Mouse (Mus musculus): ENCODE measurements around the gene Gm29666. TPM values are rescaled to one million over a fixed set of nuclear protein-coding genes. Genes with fewer than 3 reads are reported as not detected.
"Not testable (repeated sequence)": the region's sequence is repeated elsewhere in the genome, so short reads cannot be mapped to it uniquely, and the experiment has no call there.

Gm29666 gene
- polyA plus RNA-seq, 1 experiment from 2014 or later: 0.37 TPM

- Histone ChIP-seq H3K4me1 (replicated peaks) (no peaks in the 10 kb centered on the region), H3K4me3 (replicated peaks) (no peak overlapping the region), H3K27me3 (no peaks in the 10 kb centered on the region), H3K4me2 (no peak overlapping the region), H3K9me3 (replicated peaks) (no peaks in the 10 kb centered on the region), H3K9ac (no peak overlapping the region), H3K27ac (no peak overlapping the region), H3K36me3 (no peaks in the 10 kb centered on the region)
- DNase-seq (no peak), ATAC-seq (ENCODE audit: low read depth) (no peak)
- 22% methylated on average over 7 of the region's 7 CpGs for WGBS (ENCODE audit: insufficient replicate concordance)
These were observed 21.8 kb downstream of the Gm29666 start for GRCm38 (mm10) chr15:84898077-84898476.

GRCm38 (mm10) chr15:84896664-84897063, 23.2 kb downstream of the Gm29666 start:
- no peaks in the 10 kb centered on the region for H3K36me3 ChIP-seq
- H3K4me1 ChIP-seq (replicated peaks): no peaks in the 10 kb centered on the region
- H3K27ac ChIP-seq: no peak overlapping the region
- no peak for ATAC-seq (ENCODE audit: low read depth)
- H3K9ac ChIP-seq: no peak overlapping the region
- WGBS (ENCODE audit: insufficient replicate concordance): 32% methylated on average over 1 of the region's 1 CpGs
- no peak overlapping the region for H3K4me3 ChIP-seq (replicated peaks)
- DNase-seq: no peak
- H3K4me2 ChIP-seq: no peak overlapping the region
- H3K9me3 ChIP-seq (replicated peaks): no peaks in the 10 kb centered on the region
- H3K27me3 ChIP-seq: no peaks in the 10 kb centered on the region

- DNase-seq; H3K4me3 ChIP-seq (replicated peaks); H3K4me2 ChIP-seq; H3K36me3 ChIP-seq; H3K27ac ChIP-seq; H3K27me3 ChIP-seq; H3K9ac ChIP-seq; H3K9me3 ChIP-seq (replicated peaks); ATAC-seq (ENCODE audit: low read depth); H3K4me1 ChIP-seq (replicated peaks): not testable (repeated sequence)
- WGBS (ENCODE audit: insufficient replicate concordance): 47% methylated on average over 10 of the region's 10 CpGs
These were observed 23.6 kb downstream of the Gm29666 start for GRCm38 (mm10) chr15:84896216-84896615.

- DNase-seq: peak; percentile 21
- no peaks in the 10 kb centered on the region for H3K27me3 ChIP-seq
- H3K9ac ChIP-seq: no peak overlapping the region
- H3K4me1 ChIP-seq (replicated peaks): no peaks in the 10 kb centered on the region
- H3K4me3 ChIP-seq (replicated peaks): no peak overlapping the region
- H3K36me3 ChIP-seq: no peaks in the 10 kb centered on the region
- 6% methylated on average over 3 of the region's 3 CpGs for WGBS (ENCODE audit: insufficient replicate concordance)
- H3K27ac ChIP-seq: no peak overlapping the region
- no peak overlapping the region for H3K4me2 ChIP-seq
- no peaks in the 10 kb centered on the region for H3K9me3 ChIP-seq (replicated peaks)
- no peak for ATAC-seq (ENCODE audit: low read depth)
These were observed 28.2 kb downstream of the Gm29666 start for GRCm38 (mm10) chr15:84891658-84892057.

GRCm38 (mm10) chr15:84891246-84891645, 28.6 kb downstream of the Gm29666 start:
- Histone ChIP-seq H3K4me1 (replicated peaks) (no peaks in the 10 kb centered on the region), H3K4me3 (replicated peaks) (no peak overlapping the region), H3K27ac (no peak overlapping the region), H3K4me2 (no peak overlapping the region), H3K9ac (no peak overlapping the region), H3K27me3 (no peaks in the 10 kb centered on the region), H3K9me3 (replicated peaks) (no peaks in the 10 kb centered on the region), H3K36me3 (no peaks in the 10 kb centered on the region)
- ATAC-seq (ENCODE audit: low read depth) (no peak), DNase-seq (no peak)
- 40% methylated on average over 3 of the region's 3 CpGs for WGBS (ENCODE audit: insufficient replicate concordance)

- Histone ChIP-seq H3K27ac (no peak overlapping the region), H3K4me1 (replicated peaks) (no peaks in the 10 kb centered on the region), H3K27me3 (no peaks in the 10 kb centered on the region), H3K4me3 (replicated peaks) (no peak overlapping the region), H3K9ac (no peak overlapping the region), H3K9me3 (replicated peaks) (no peaks in the 10 kb centered on the region), H3K36me3 (no peaks in the 10 kb centered on the region), H3K4me2 (no peak overlapping the region)
- DNase-seq (no peak), ATAC-seq (ENCODE audit: low read depth) (no peak)
- whole genome bisulfite sequencing (ENCODE audit: insufficient replicate concordance): 69% methylated on average over 12 of the region's 12 CpGs
These were observed 31.8 kb downstream of the Gm29666 start for GRCm38 (mm10) chr15:84888066-84888465.

- ATAC-seq (ENCODE audit: low read depth) (no peak), DNase-seq (no peak)
- H3K27me3 ChIP-seq: no peaks in the 10 kb centered on the region
- H3K4me1 ChIP-seq (replicated peaks): no peaks in the 10 kb centered on the region
- WGBS (ENCODE audit: insufficient replicate concordance): 66% methylated on average over 12 of the region's 12 CpGs
- H3K4me3 ChIP-seq (replicated peaks): no peak overlapping the region
- H3K9ac ChIP-seq: no peak overlapping the region
- H3K4me2 ChIP-seq: no peak overlapping the region
- no peaks in the 10 kb centered on the region for H3K9me3 ChIP-seq (replicated peaks)
- no peaks in the 10 kb centered on the region for H3K36me3 ChIP-seq
- H3K27ac ChIP-seq: no peak overlapping the region
These were observed 42.6 kb downstream of the Gm29666 start for GRCm38 (mm10) chr15:84877029-84877815.

- 60% methylated on average over 4 of the region's 4 CpGs for WGBS (ENCODE audit: insufficient replicate concordance)
- H3K9ac ChIP-seq: no peak overlapping the region
These were observed 46.0 kb downstream of the Gm29666 start for GRCm38 (mm10) chr15:84873867-84874266.

GRCm38 (mm10) chr15:84873079-84873478, 46.8 kb downstream of the Gm29666 start:
- no peak for DNase-seq
- Histone ChIP-seq H3K36me3 (no peaks in the 10 kb centered on the region), H3K27ac (no peak overlapping the region), H3K27me3 (no peaks in the 10 kb centered on the region), H3K4me1 (replicated peaks) (no peaks in the 10 kb centered on the region), H3K9ac (no peak overlapping the region), H3K4me2 (no peak overlapping the region), H3K9me3 (replicated peaks) (no peaks in the 10 kb centered on the region), H3K4me3 (replicated peaks) (no peak overlapping the region)
- WGBS (ENCODE audit: insufficient replicate concordance): 73% methylated on average over 11 of the region's 11 CpGs
- ATAC-seq (ENCODE audit: low read depth): no peak

More at GRCm38 (mm10) chr15:84873867-84874266, 46.0 kb downstream of the Gm29666 start:
- Histone ChIP-seq H3K36me3 (no peaks in the 10 kb centered on the region), H3K4me2 (no peak overlapping the region), H3K27me3 (no peaks in the 10 kb centered on the region), H3K27ac (no peak overlapping the region), H3K4me3 (replicated peaks) (no peak overlapping the region), H3K9me3 (replicated peaks) (no peaks in the 10 kb centered on the region), H3K4me1 (replicated peaks) (no peaks in the 10 kb centered on the region)
- ATAC-seq (ENCODE audit: low read depth): no peak
- DNase-seq: no peak

- H3K9me3 ChIP-seq (replicated peaks): no peaks in the 10 kb centered on the region
- H3K9ac ChIP-seq: no peak overlapping the region
- WGBS (ENCODE audit: insufficient replicate concordance): 62% methylated on average over 3 of the region's 3 CpGs
- no peaks in the 10 kb centered on the region for H3K4me1 ChIP-seq (replicated peaks)
- no peaks in the 10 kb centered on the region for H3K27me3 ChIP-seq
- DNase-seq: no peak
- no peak overlapping the region for H3K27ac ChIP-seq
- ATAC-seq (ENCODE audit: low read depth): no peak
- H3K4me2 ChIP-seq: no peak overlapping the region
- H3K4me3 ChIP-seq (replicated peaks): no peak overlapping the region
- H3K36me3 ChIP-seq: no peaks in the 10 kb centered on the region
These were observed 48.0 kb downstream of the Gm29666 start for GRCm38 (mm10) chr15:84871802-84872201.

GRCm38 (mm10) chr15:84861911-84862310, 57.9 kb downstream of the Gm29666 start:
- Histone ChIP-seq H3K4me1 (replicated peaks) (no peaks in the 10 kb centered on the region), H3K9me3 (replicated peaks) (no peaks in the 10 kb centered on the region), H3K4me2 (no peak overlapping the region), H3K27me3 (peaks cover 22% of the 10 kb centered on the region), H3K27ac (no peak overlapping the region), H3K4me3 (replicated peaks) (no peak overlapping the region), H3K9ac (no peak overlapping the region), H3K36me3 (no peaks in the 10 kb centered on the region)
- 80% methylated on average over 8 of the region's 8 CpGs for WGBS (ENCODE audit: insufficient replicate concordance)
- DNase-seq: no peak
- ATAC-seq (ENCODE audit: low read depth): no peak

Measured in liver, embryonic 13.5 days (tissue).